Mouse (Mus musculus) hindbrain, embryonic 13.5 days (tissue): ENCODE measurements around the gene Fnip2. TPM values are rescaled to one million over a fixed set of nuclear protein-coding genes. Genes with fewer than 3 reads are reported as not detected.
A peak's percentile ranks its signal among the peaks of the same experiment; 100 is the strongest.

ENCODE experiments used
- ATAC-seq: fragments of 200-750 bp; cut with Nextera tagmentation; 2 replicates; pipeline ENCODE4 v1.8.0; 2017; ENCODE audit warnings: moderate TSS enrichment; ENCODE audit not compliant: low FRiP score
- H3K27ac ChIP-seq: fragments of 300-500 bp; sonication (generic); 2 replicates; pipeline ENCODE4 v1.5.1; 2015; ENCODE audit warnings: inconsistent platforms, mild to moderate bottlenecking, moderate library complexity
- H3K27me3 ChIP-seq: fragments of 300-500 bp; sonication (generic); 2 replicates; pipeline ENCODE4 v1.6.1; 2015; ENCODE audit warnings: mild to moderate bottlenecking, inconsistent platforms
- H3K36me3 ChIP-seq: fragments of 300-500 bp; sonication (generic); 2 replicates; pipeline ENCODE4 v1.6.1; 2015; ENCODE audit warnings: mild to moderate bottlenecking, inconsistent platforms
- H3K4me1 ChIP-seq: fragments of 300-500 bp; sonication (generic); replicated peaks from 2 replicates; pipeline ENCODE4 v1.6.1; 2015; ENCODE audit warnings: inconsistent platforms
- H3K4me2 ChIP-seq: fragments of 300-500 bp; sonication (generic); 2 replicates; pipeline ENCODE4 v1.6.1; 2015; ENCODE audit warnings: inconsistent platforms, mild to moderate bottlenecking, moderate library complexity
- H3K4me3 ChIP-seq: fragments of 300-500 bp; sonication (generic); 2 replicates; pipeline ENCODE4 v1.5.1; 2015; ENCODE audit warnings: mild to moderate bottlenecking, inconsistent platforms
- H3K9ac ChIP-seq: fragments of 300-500 bp; sonication (generic); 2 replicates; pipeline ENCODE4 v1.6.1; 2015; ENCODE audit warnings: mild to moderate bottlenecking, inconsistent platforms
- H3K9me3 ChIP-seq: fragments of 300-500 bp; sonication (generic); 2 replicates; pipeline ENCODE4 v1.6.1; 2016; ENCODE audit warnings: inconsistent platforms
- WGBS: fragments of 180-500 bp; shearing (Covaris S2); methylation state at CpG from one replicate; pipeline ENCODE4 v1.1.7; 2015; 5-methylcytosine and 5-hydroxymethylcytosine counted together
- polyA plus RNA-seq: library from polyadenylated mRNA; unstranded; fragments of >200 nt; fragmentation: Nextera tagmentation; extraction: Ambion mirVana; gene quantifications from 2 replicates; pipeline ENCODE4 v1.2.1, GENCODE M21; 2015

Gene Fnip2
- polyA plus RNA-seq, 1 experiment from 2014 or later: 4.7 TPM

- peaks cover 83% of the 10 kb centered on the region for H3K36me3 ChIP-seq
- 89% methylated on average over 16 of the region's 16 CpGs for WGBS
Measured at GRCm38 (mm10) chr3:79484286-79485063, 83.1 kb downstream of the Fnip2 start.

DNA sequence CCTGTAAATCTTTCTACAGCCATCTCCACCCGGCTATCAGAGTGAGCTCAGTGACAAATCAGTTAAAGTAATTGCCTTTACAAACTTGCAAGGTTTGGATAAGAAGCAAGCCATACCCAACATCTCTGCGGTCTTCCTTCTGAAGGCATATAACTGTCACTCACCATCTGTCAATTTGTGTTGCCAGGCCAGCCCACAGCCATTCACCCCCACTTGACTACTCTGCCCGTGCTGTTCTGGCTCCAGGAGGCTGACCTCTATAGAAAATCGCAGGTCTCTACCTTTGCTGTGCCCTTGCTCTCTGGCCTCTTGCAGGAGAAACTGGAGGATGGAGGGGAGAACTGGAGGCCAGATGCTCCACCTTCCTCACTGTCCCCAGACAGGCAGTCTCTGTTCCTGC is 88.7 kb downstream of the Fnip2 start:
- no peak for ATAC-seq
- Histone ChIP-seq H3K4me3 (no peak overlapping the region), H3K4me1 (peaks cover 22% of the 10 kb centered on the region), H3K36me3 (peaks cover 59% of the 10 kb centered on the region), H3K27me3 (no peaks in the 10 kb centered on the region), H3K4me2 (no peak overlapping the region), H3K9ac (no peak overlapping the region), H3K27ac (no peak overlapping the region), H3K9me3 (peaks cover 7% of the 10 kb centered on the region)
- 81% methylated on average over 4 of the region's 4 CpGs for WGBS

More at GRCm38 (mm10) chr3:79484286-79485063, 83.1 kb downstream of the Fnip2 start:
- Histone ChIP-seq H3K9me3 (peaks cover 7% of the 10 kb centered on the region), H3K4me3 (no peak overlapping the region), H3K27ac (no peak overlapping the region), H3K4me1 (no peaks in the 10 kb centered on the region), H3K9ac (no peak overlapping the region), H3K27me3 (no peaks in the 10 kb centered on the region), H3K4me2 (no peak overlapping the region)
- ATAC-seq: no peak; the same call in 1 of the 2 replicates

DNA sequence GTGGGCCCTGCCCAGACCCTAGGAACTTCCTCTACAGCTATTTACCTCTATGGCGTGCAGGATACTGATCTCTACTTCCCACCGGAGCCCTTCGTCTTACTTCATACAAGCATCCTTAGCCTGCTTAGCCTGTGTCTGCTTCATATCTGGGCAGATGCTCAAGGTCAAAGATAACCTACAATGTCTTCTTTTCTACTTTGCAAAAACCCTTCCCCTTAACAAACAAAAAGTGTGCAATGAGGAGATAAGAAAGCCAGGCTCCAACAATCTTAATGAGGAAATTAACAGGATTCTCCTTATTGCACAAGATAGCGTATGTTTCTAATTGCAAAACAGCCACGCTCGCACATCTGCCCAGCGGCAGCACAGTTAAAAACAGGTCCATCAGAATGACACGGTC is 89.2 kb downstream of the Fnip2 start:
- ATAC-seq: no peak
- Histone ChIP-seq H3K9ac (no peak overlapping the region), H3K27ac (no peak overlapping the region), H3K9me3 (peaks cover 3% of the 10 kb centered on the region), H3K4me1 (peaks cover 25% of the 10 kb centered on the region), H3K36me3 (peaks cover 57% of the 10 kb centered on the region), H3K4me3 (no peak overlapping the region), H3K27me3 (no peaks in the 10 kb centered on the region), H3K4me2 (no peak overlapping the region)
- WGBS: 89% methylated on average over 8 of the region's 8 CpGs

DNA sequence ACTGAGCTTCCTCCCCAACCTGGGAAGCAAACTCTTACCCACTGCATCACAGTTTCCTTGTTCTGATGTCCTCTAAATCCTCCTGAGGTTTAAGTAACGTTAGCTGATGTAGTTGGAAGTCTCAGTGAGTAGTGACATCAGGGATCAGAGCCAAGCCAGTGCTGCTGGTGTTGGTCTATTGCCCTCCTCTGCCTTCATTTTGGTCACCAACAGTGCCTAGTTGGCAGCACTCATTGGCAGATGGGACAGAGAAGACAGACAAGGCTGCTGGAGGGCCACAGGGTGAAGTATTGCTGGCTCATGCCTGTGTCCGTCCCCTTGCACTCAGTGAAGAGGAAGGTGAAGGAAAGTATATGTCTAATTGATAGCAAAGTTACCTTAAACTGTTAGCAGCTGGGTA is 91.6 kb downstream of the Fnip2 start:
- H3K27me3 ChIP-seq: no peaks in the 10 kb centered on the region
- 77% methylated on average over 2 of the region's 2 CpGs for WGBS
- no peak overlapping the region for H3K4me3 ChIP-seq
- H3K4me2 ChIP-seq: no peak overlapping the region
- H3K4me1 ChIP-seq: peaks cover 27% of the 10 kb centered on the region
- H3K9me3 ChIP-seq: no peaks in the 10 kb centered on the region
- H3K27ac ChIP-seq: no peak overlapping the region
- ATAC-seq: no peak
- no peak overlapping the region for H3K9ac ChIP-seq
- H3K36me3 ChIP-seq: peaks cover 47% of the 10 kb centered on the region

- Histone ChIP-seq H3K9ac (no peak overlapping the region), H3K36me3 (peaks cover 38% of the 10 kb centered on the region), H3K27me3 (no peaks in the 10 kb centered on the region), H3K4me3 (no peak overlapping the region), H3K27ac (no peak overlapping the region), H3K9me3 (no peaks in the 10 kb centered on the region), H3K4me2 (no peak overlapping the region), H3K4me1 (peaks cover 27% of the 10 kb centered on the region)
- peak; percentile 52 for ATAC-seq
- WGBS: 38% methylated on average over 4 of the region's 4 CpGs
Measured at GRCm38 (mm10) chr3:79474911-79475310, 92.7 kb downstream of the Fnip2 start.

GRCm38 (mm10) chr3:79472362-79472761 is 95.2 kb downstream of the Fnip2 start:
- Histone ChIP-seq H3K9ac (no peak overlapping the region), H3K27me3 (no peaks in the 10 kb centered on the region), H3K4me2 (no peak overlapping the region), H3K36me3 (peaks cover 37% of the 10 kb centered on the region), H3K27ac (no peak overlapping the region), H3K4me1 (peaks cover 21% of the 10 kb centered on the region), H3K9me3 (no peaks in the 10 kb centered on the region), H3K4me3 (no peak overlapping the region)
- no peak for ATAC-seq
- WGBS: 97% methylated on average over 5 of the region's 5 CpGs

- no peak for ATAC-seq
- Histone ChIP-seq H3K4me1 (0 out of 2 replicates have a peak, but pooled peaks cover 5% of the 10 kb centered on the region), H3K9me3 (no peaks in the 10 kb centered on the region), H3K36me3 (peaks cover 43% of the 10 kb centered on the region), H3K27me3 (no peaks in the 10 kb centered on the region), H3K4me3 (no peak overlapping the region), H3K27ac (no peak overlapping the region), H3K9ac (no peak overlapping the region), H3K4me2 (no peak overlapping the region)
- WGBS: 95% methylated on average over 5 of the region's 5 CpGs
Measured at GRCm38 (mm10) chr3:79469440-79469839, 98.2 kb downstream of the Fnip2 start.

GRCm38 (mm10) chr3:79458651-79459275 is 108.8 kb downstream of the Fnip2 start:
- ATAC-seq: no peak
- WGBS: 93% methylated on average over 14 of the region's 14 CpGs
- Histone ChIP-seq H3K27me3 (no peaks in the 10 kb centered on the region), H3K4me3 (no peak overlapping the region), H3K4me2 (no peak overlapping the region), H3K27ac (no peak overlapping the region), H3K36me3 (peaks cover 52% of the 10 kb centered on the region), H3K9ac (no peak overlapping the region), H3K4me1 (no peaks in the 10 kb centered on the region), H3K9me3 (no peaks in the 10 kb centered on the region)

- H3K4me1 ChIP-seq: peaks cover 3% of the 10 kb centered on the region; the same call in 1 of the 2 replicates
- no peaks in the 10 kb centered on the region for H3K27me3 ChIP-seq
- WGBS: 52% methylated on average over 11 of the region's 11 CpGs
- no peak overlapping the region for H3K9ac ChIP-seq
- ATAC-seq: no peak
- H3K27ac ChIP-seq: no peak overlapping the region
- no peak overlapping the region for H3K4me2 ChIP-seq
- H3K9me3 ChIP-seq: no peaks in the 10 kb centered on the region
- peaks cover 34% of the 10 kb centered on the region for H3K36me3 ChIP-seq
- no peak overlapping the region for H3K4me3 ChIP-seq
Measured at GRCm38 (mm10) chr3:79455761-79456160, 111.8 kb downstream of the Fnip2 start.

DNA sequence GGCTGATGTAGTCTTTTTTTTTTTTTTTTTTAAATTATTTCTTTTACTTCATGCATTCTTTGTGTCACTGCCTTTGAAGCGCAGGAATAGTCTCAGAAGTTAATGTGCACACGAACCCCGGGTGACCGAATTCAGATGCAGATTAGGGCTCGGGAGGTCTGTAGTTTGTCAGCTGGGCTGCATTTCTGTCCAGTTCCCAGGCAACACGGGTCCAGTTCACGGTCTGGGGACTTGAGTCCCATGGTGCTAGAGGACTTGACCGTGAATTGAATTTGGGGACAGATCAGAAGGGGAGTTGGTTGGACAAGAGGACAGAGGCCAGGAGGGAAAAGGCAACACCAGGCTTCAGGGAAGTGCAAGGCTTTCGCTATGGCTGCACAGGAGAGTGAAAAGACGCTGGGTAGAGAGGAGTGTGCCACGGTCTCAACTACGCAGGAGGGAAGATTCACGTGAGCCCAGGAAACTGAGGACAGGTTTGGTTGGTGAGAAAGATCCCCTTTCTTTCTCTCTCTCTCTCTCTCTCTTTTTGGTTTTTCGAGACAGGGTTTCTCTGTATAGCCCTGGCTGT is 114.8 kb downstream of the Fnip2 start:
- Histone ChIP-seq H3K4me3 (no peak overlapping the region), H3K4me2 (no peak overlapping the region), H3K27me3 (no peaks in the 10 kb centered on the region), H3K9ac (no peak overlapping the region), H3K9me3 (no peaks in the 10 kb centered on the region), H3K4me1 (peaks cover 3% of the 10 kb centered on the region; the same call in 1 of the 2 replicates), H3K36me3 (peaks cover 12% of the 10 kb centered on the region; the same call in 1 of the 2 replicates), H3K27ac (0 out of 2 replicates have a peak overlapping the region, but pooled peaks have one; percentile 40)
- ATAC-seq: peak; percentile 46
- WGBS: 23% methylated on average over 14 of the region's 14 CpGs

- no peak for ATAC-seq
- Histone ChIP-seq H3K4me2 (no peak overlapping the region), H3K27me3 (no peaks in the 10 kb centered on the region), H3K9me3 (no peaks in the 10 kb centered on the region), H3K4me3 (no peak overlapping the region), H3K27ac (no peak overlapping the region), H3K36me3 (no peaks in the 10 kb centered on the region), H3K9ac (no peak overlapping the region), H3K4me1 (peaks cover 3% of the 10 kb centered on the region; the same call in 1 of the 2 replicates)
- WGBS: 80% methylated on average over 7 of the region's 7 CpGs
Measured at GRCm38 (mm10) chr3:79449361-79449760, 118.2 kb downstream of the Fnip2 start.

DNA sequence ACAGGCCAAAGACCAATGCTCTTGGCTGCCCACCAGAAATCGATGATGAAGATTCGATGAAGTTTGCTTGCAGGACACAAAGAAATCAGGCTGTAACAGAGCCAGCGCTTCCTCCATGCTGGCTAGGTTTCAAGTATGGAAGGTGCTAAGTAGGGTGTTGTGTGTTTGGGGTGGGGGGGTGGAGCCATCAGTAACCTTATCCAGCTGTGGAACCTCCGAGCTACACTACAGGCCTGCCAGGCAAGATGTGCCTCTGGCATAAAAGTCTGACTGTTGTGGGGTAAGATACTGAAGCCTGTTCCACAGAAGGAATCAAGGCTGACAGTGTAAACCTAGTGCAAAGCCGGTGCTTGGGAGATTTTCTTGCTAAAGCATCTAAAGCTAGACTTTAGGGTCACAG is 119.2 kb downstream of the Fnip2 start:
- Histone ChIP-seq H3K9me3 (no peaks in the 10 kb centered on the region), H3K4me2 (no peak overlapping the region), H3K27me3 (no peaks in the 10 kb centered on the region), H3K9ac (no peak overlapping the region), H3K4me1 (peaks cover 3% of the 10 kb centered on the region; the same call in 1 of the 2 replicates), H3K4me3 (no peak overlapping the region), H3K27ac (no peak overlapping the region), H3K36me3 (no peaks in the 10 kb centered on the region)
- no peak for ATAC-seq
- WGBS: 92% methylated on average over 5 of the region's 5 CpGs
